Mouse (Mus musculus) neural tube, embryonic 14.5 days (tissue): Measurements from ENCODE around the gene Itgam. TPM values are rescaled to one million over a fixed set of nuclear protein-coding genes. Genes with fewer than 3 reads are reported as not detected.
"Not testable (repeated sequence)": the region's sequence is repeated elsewhere in the genome, so short reads cannot be mapped to it uniquely, and the experiment has no call there.

Experiments used
- ATAC-seq: fragments of 200-750 bp; cut with Nextera tagmentation; 2 replicates; pipeline ENCODE4 v1.8.0; 2017; ENCODE audit warnings: low read depth, mild to moderate bottlenecking, moderate TSS enrichment, moderate library complexity
- H3K27ac ChIP-seq: fragments of 300-500 bp; sonication (generic); 2 replicates; pipeline ENCODE4 v1.5.1; 2014; ENCODE audit warnings: low read depth, mild to moderate bottlenecking, control low read depth, low read length, moderate library complexity, mixed read lengths
- H3K27me3 ChIP-seq: fragments of 300-500 bp; sonication (generic); 2 replicates; pipeline ENCODE4 v1.6.1; 2014; ENCODE audit warnings: low read length; ENCODE audit not compliant: control insufficient read depth, insufficient read depth
- H3K36me3 ChIP-seq: fragments of 300-500 bp; sonication (generic); 2 replicates; pipeline ENCODE4 v1.6.1; 2014; ENCODE audit warnings: low read length, mixed read lengths; ENCODE audit not compliant: control insufficient read depth, insufficient read depth
- H3K4me1 ChIP-seq: fragments of 300-500 bp; sonication (generic); 2 replicates; pipeline ENCODE4 v1.6.1; 2014; ENCODE audit warnings: low read length; ENCODE audit not compliant: control insufficient read depth, insufficient read depth
- H3K4me2 ChIP-seq: fragments of 300-500 bp; sonication (generic); 2 replicates; pipeline ENCODE4 v1.6.1; 2014; ENCODE audit warnings: mild to moderate bottlenecking, low read depth, low read length, control low read depth
- H3K4me3 ChIP-seq: fragments of 300-500 bp; sonication (generic); 2 replicates; pipeline ENCODE4 v1.5.1; 2014; ENCODE audit warnings: low read depth, low read length, control low read depth, mixed read lengths
- H3K9ac ChIP-seq: fragments of 300-500 bp; sonication (generic); replicated peaks from 2 replicates; pipeline ENCODE4 v1.6.1; 2014; ENCODE audit warnings: low read depth, mild to moderate bottlenecking, control low read depth, low read length, mixed read lengths
- H3K9me3 ChIP-seq: fragments of 300-500 bp; sonication (generic); 2 replicates; pipeline ENCODE4 v1.6.1; 2016; ENCODE audit warnings: low read length; ENCODE audit not compliant: control insufficient read depth
- whole genome bisulfite sequencing: fragments of 180-500 bp; shearing (Covaris S2); extraction: QIAGEN DNeasy Blood & Tissue Kit; methylation state at CpG from one replicate; pipeline ENCODE4 v1.1.7; 2014; 5-methylcytosine and 5-hydroxymethylcytosine counted together
- polyA plus RNA-seq: library from polyadenylated mRNA; unstranded; fragments of >200 nt; fragmentation: Nextera tagmentation; extraction: Ambion mirVana; gene quantifications from 2 replicates; pipeline ENCODE4 v1.2.1, GENCODE M21; 2014

The Itgam gene
- polyA plus RNA-seq, 1 experiment from 2014 or later: 0.25 TPM

DNA sequence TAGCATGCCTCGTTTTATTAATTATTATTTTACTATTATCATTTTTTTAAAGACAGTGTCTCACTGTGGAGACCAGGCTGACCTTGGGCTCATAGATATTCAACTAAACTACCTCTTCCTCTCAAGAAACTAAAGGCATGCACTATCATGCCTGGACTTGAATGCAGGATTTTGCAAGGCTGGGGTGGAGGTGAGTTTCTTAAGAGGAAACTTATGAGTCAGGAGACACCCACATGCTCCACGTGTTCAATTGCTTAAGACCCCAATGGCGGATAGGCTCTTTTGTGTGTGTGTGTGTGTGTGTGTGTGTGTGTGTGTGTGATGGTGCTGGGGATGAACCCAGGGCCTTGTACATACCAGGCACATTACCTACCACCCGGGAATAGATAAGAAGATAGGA, 37.1 kb upstream of the Itgam start:
- no peak for ATAC-seq
- Histone ChIP-seq H3K9ac (no peak overlapping the region), H3K27me3 (no peaks in the 10 kb centered on the region), H3K27ac (no peak overlapping the region), H3K36me3 (no peaks in the 10 kb centered on the region), H3K4me2 (no peak overlapping the region), H3K9me3 (no peaks in the 10 kb centered on the region), H3K4me1 (no peaks in the 10 kb centered on the region), H3K4me3 (no peak overlapping the region)
- WGBS: 87% methylated on average over 4 of the region's 4 CpGs

DNA sequence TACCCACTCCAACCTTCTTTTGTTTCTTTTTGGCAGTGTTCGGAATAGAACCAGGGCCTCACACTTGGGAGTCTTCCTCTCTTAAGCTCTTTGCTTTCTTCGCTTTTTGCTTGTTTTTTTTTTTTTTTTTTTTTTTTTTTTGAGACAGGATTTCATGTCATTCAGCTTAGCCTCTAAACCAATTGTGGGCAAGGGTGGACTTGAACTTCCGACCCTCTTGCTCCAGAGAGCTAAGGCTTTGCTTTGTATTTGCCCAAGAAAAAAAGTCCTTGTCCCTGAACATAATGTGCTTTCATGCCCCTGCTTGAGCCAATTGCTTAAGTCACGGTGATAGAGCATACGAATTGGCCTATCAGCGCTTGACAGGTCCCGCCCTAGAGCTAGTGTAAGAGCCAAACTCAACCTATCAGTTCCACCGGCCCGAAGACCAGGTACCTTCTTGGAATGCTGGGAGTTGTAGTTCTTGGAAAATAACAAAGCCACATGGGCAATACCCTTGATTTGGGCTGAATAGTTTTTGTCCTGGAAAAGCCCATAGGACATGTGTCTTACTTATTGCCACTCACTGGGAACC, 30.9 kb upstream of the Itgam start:
- H3K4me3 ChIP-seq: no peak overlapping the region
- H3K4me2 ChIP-seq: no peak overlapping the region
- ATAC-seq: peak; percentile 70; the same call in 1 of the 2 replicates
- WGBS: 39% methylated on average over 9 of the region's 9 CpGs
- H3K27me3 ChIP-seq: no peaks in the 10 kb centered on the region
- H3K27ac ChIP-seq: no peak overlapping the region
- H3K9me3 ChIP-seq: no peaks in the 10 kb centered on the region
- H3K4me1 ChIP-seq: no peaks in the 10 kb centered on the region
- H3K36me3 ChIP-seq: no peaks in the 10 kb centered on the region
- no peak overlapping the region for H3K9ac ChIP-seq

DNA sequence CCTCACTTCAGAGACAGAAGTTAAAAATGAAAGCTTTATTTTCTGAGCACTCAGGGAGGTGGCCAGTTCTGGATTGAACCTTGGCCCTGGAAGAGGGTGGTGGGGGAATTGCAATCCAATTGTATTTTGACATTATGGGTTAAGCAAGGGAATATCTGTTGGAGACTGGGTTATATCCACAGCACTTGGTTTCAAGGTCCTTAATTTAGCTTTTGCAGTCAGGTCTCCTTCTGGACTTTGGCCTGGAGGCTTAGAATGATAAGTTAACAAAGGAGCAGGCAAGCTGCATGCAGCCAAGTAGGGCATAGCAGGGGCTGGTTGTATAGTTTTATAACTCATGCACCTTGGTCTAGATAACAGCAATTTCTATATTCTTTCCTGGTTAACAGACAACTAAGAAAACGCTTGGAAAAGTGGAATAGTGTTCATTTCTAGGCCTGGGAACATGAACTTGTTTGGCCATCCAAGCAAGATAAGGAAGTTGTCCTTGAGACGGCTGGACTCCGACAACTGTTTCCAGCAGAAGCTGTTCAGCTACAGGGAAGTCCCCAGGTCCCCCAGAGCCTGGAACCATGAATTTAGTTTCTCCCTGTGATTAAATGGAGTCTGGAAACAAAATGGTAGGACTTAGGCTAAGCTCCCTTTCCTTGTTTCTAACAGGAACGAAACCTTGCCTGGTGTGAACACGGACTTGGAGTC, 30.0 kb upstream of the Itgam start:
- no peak overlapping the region for H3K27ac ChIP-seq
- H3K9ac ChIP-seq: no peak overlapping the region
- H3K4me3 ChIP-seq: no peak overlapping the region
- H3K9me3 ChIP-seq: no peaks in the 10 kb centered on the region
- no peak overlapping the region for H3K4me2 ChIP-seq
- H3K36me3 ChIP-seq: no peaks in the 10 kb centered on the region
- no peaks in the 10 kb centered on the region for H3K4me1 ChIP-seq
- no peak for ATAC-seq
- 93% methylated on average over 5 of the region's 5 CpGs for whole genome bisulfite sequencing
- no peaks in the 10 kb centered on the region for H3K27me3 ChIP-seq

DNA sequence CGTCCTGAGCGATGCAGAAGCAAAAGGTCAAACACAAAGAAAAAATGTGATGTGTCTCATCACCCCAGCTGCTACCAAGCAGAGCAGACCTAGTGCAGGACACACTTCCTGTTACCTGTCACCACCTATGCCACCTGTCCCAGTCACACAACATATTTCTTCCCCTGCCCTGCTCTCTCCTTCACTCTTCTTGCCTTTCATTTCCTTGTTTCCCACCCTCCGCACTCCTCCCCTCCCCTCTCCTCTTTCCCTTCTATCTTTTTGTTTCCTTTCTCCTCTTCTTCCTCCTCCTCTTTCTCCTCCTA, 29.5 kb upstream of the Itgam start:
- WGBS: 92% methylated on average over 3 of the region's 3 CpGs
- ATAC-seq: no peak

DNA sequence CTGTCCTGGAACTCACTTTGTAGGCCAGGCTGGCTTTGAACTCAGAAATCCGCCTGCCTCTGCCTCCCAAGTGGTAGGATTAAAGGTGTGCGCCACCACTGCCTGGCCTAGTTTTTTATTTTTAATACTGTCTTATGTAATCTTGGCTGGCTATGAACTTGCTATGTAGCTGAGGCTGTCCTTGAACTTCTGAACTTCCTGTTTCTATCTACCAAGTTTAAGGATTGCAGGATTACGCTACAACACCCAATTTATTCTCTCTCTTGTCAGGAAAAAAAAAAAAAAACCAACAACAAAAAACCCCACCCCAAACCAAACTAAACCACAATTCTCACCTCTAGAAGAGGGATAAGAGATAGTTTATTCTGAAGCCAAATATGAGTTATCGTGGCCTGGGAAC, 28.8 kb upstream of the Itgam start:
- H3K4me3 ChIP-seq: no peak overlapping the region

More for the DNA sequence above, 29.5 kb upstream of the Itgam start:
- no peak overlapping the region for H3K27ac ChIP-seq
- no peaks in the 10 kb centered on the region for H3K36me3 ChIP-seq
- no peaks in the 10 kb centered on the region for H3K4me1 ChIP-seq
- no peaks in the 10 kb centered on the region for H3K27me3 ChIP-seq
- no peaks in the 10 kb centered on the region for H3K9me3 ChIP-seq
- H3K9ac ChIP-seq: no peak overlapping the region
- H3K4me3 ChIP-seq: no peak overlapping the region
- H3K4me2 ChIP-seq: no peak overlapping the region

DNA sequence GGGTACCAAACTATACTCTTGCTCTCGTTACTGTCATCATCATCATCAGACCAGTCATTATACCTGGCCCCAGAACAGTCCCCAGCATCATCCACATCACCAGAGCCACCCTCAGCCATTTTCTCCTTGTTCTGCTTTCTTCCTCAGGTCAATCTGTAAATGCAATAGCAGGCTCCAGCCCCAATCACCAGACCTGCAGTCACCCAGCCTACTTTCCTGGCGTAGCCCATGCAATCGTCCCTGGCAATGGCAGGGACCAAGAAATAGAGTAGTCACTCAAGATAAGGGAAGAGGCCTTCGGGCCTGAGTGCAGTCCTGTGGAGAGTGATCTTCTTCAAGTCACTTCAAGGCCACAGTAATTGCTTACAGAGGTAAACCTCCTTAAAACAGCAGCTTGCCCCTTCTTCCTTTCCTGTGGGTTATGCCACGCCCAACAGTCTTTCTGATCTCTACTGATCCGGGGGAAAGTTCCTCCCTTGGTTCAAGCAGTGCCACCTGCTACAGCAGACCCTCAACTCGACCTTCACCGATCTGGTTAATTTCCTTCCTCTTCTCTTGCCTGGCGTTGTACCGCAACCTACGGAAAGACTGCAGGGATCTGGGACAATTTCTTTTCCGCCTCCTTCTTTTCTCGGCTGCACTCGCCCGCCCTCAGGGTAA, 20.1 kb upstream of the Itgam start:
- WGBS: 78% methylated on average over 15 of the region's 15 CpGs
- H3K27me3 ChIP-seq, ATAC-seq, H3K9me3 ChIP-seq, H3K9ac ChIP-seq, H3K36me3 ChIP-seq, H3K4me1 ChIP-seq, H3K4me3 ChIP-seq, H3K27ac ChIP-seq, H3K4me2 ChIP-seq: not testable (repeated sequence)

More for the DNA sequence above, 28.8 kb upstream of the Itgam start:
- no peaks in the 10 kb centered on the region for H3K36me3 ChIP-seq
- H3K9me3 ChIP-seq: no peaks in the 10 kb centered on the region
- WGBS: 92% methylated on average over 4 of the region's 4 CpGs
- no peak overlapping the region for H3K4me2 ChIP-seq
- H3K27ac ChIP-seq: no peak overlapping the region
- no peaks in the 10 kb centered on the region for H3K27me3 ChIP-seq
- no peak for ATAC-seq
- H3K9ac ChIP-seq: no peak overlapping the region
- H3K4me1 ChIP-seq: no peaks in the 10 kb centered on the region

DNA sequence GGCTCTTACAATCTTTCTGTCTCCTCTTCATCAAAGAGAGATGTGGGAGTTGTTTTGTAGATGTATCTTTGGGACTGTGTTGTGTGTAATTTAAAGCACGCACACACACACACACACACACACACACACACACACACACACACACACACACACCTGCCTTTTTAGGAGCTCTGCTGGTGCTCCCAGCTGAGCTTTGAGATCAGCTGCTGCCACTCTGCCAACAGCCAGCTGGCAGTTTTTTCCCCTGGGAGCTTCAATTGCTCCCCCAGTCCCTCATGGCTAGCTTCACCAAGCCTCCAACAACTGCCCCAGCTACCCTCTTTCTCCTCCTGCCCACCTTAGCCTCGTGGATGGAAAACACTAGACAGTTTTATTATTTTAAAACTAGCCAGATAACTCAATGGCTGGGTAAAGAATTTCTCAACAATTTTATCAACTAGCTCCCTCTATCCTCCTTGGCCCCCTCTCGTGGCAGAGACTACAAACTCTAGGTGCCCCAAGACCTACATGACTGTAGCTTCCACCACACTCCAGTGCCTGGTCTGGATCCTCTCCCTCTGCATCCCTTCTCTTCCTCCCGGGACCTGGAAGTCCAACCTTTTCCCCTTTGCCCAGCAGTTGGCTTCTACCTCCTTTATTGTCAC, 18.2 kb upstream of the Itgam start:
- Histone ChIP-seq H3K9ac (no peak overlapping the region), H3K27ac (no peak overlapping the region), H3K4me1 (no peaks in the 10 kb centered on the region), H3K4me2 (no peak overlapping the region), H3K9me3 (no peaks in the 10 kb centered on the region), H3K27me3 (no peaks in the 10 kb centered on the region), H3K36me3 (no peaks in the 10 kb centered on the region), H3K4me3 (no peak overlapping the region)
- ATAC-seq: no peak
- WGBS: 69% methylated on average over 4 of the region's 4 CpGs

DNA sequence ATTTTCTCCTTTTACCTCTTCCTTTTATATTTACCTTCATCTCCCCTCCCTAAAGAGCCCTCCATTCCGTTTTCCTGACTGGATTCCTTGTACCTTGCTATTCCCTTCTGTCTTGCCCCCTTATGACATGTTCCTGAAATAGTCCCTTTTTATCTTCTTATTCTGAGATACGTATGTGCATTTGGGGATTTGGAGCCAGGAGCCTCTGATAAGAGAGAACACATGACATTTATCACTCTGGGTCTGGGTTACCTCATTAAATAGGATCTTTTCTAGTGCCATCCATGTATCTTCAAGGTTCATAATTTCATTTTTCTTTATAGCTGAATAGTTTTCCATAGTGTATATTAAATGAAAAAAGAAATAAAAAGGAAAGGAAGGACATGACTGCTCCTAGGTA, 16.8 kb upstream of the Itgam start:
- WGBS: 69% methylated on average over 2 of the region's 2 CpGs
- no peak for ATAC-seq
- Histone ChIP-seq H3K9me3 (no peaks in the 10 kb centered on the region), H3K27me3 (no peaks in the 10 kb centered on the region), H3K9ac (no peak overlapping the region), H3K4me1 (no peaks in the 10 kb centered on the region), H3K4me2 (no peak overlapping the region), H3K27ac (no peak overlapping the region), H3K36me3 (no peaks in the 10 kb centered on the region), H3K4me3 (no peak overlapping the region)

DNA sequence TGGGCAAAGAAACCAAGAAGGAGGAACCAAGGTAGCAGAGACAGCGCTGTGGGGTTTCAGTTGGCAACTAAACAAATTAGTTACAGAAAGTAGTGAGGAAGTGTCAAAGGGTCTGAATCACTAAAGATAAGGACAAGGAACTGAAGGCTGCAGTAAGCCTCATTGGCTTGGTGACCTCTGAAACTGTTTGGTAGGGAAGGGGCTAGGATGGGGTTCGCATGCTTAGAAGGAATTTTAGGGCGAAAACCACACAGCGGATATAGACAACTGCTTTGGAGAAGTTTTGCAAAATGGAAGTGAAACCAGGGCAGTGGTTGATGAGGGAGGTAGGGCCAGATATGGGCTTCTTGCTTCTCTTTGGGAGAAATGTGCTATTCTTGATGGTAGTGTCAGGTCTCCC, 13.6 kb upstream of the Itgam start:
- Histone ChIP-seq H3K4me3 (no peak overlapping the region), H3K4me1 (no peaks in the 10 kb centered on the region), H3K9me3 (no peaks in the 10 kb centered on the region), H3K27me3 (no peaks in the 10 kb centered on the region), H3K36me3 (no peaks in the 10 kb centered on the region), H3K27ac (no peak overlapping the region), H3K4me2 (no peak overlapping the region), H3K9ac (no peak overlapping the region)
- ATAC-seq: no peak
- WGBS: 93% methylated on average over 4 of the region's 4 CpGs
